Mouse (Mus musculus): ENCODE results near the gene Shroom1. TPM values are rescaled to one million over a fixed set of nuclear protein-coding genes. Genes with fewer than 3 reads are reported as not detected.
A peak's percentile ranks its signal among the peaks of the same experiment; 100 is the strongest.

Shroom1 gene
- polyA plus RNA-seq, 1 experiment = 0.07 TPM

DNA sequence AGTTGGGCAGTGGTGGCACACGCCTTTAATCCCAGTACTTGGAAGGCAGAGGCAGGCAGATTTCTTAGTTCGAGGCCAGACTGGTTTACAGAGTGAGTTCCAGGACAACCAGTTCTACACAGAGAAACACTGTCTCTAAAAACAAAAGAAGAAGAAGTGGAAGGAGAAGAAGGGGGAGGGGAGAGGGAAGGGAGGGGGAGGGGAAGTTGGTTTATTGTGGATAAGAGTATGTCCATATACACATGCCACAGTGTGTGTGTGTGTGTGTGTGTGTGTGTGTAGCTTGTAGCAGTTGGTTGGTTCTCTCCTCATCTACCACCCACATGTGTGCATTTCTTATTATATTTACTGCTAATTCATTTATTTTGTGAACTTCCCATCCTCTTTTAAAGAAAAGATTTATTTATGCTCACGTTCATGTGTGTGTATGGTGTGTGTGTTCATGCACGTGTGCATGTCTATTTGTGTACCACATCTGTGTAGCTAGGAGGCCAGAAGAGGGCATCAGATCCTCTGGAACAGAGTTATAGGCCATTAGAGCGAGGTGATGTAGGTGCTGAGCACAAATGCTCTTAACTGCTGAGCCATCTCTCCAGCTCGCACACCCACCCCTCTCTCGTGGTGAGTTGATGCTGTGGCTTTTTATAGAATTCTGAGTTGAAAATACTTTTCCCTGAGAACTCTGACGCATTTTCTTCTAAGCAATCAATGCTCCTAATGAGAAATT is 45.2 kb downstream of the Shroom1 start:
- Histone ChIP-seq H3K4me3 (replicated peaks) (peak overlapping the region; percentile 14), H3K27me3 (replicated peaks) (peaks cover 22% of the 10 kb centered on the region), H3K9me3 (peaks cover 13% of the 10 kb centered on the region), H3K36me3 (replicated peaks; ENCODE audit: low read length) (no peaks in the 10 kb centered on the region), H3K4me1 (peaks cover 74% of the 10 kb centered on the region)
- no peak for TF ChIP-seq GATA1 (IDR thresholded peaks at IDR 0.05; ENCODE audit: borderline replicate concordance, low read length)
- TF ChIP-seq FLI1 (IDR thresholded peaks at IDR 0.05; ENCODE audit: low read length) = no peak

DNA sequence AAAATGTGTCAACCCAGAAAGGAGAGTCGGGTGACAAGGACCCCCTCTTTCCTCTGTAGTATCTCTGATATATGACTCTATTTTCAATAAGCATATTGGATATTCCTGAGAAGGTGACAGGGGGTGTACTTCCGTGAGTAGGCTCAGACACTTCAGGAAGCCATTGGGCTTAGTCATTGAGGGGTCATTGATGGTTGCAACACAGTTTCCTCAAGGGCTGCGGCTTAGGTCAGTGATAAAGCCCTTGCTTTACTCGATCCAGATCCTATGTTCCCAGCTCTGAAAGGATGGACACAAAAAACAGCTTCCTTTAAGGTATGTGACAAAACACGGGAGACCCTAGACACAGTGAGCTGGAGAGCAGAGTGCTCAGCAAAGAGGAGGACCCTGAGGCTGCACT is 46.7 kb downstream of the Shroom1 start:
- peaks cover 77% of the 10 kb centered on the region for H3K4me1 ChIP-seq
- no peak overlapping the region for H3K4me3 ChIP-seq (replicated peaks)
- peaks cover 27% of the 10 kb centered on the region for H3K27me3 ChIP-seq (replicated peaks)
- H3K9me3 ChIP-seq = peaks cover 13% of the 10 kb centered on the region
- no peaks in the 10 kb centered on the region for H3K36me3 ChIP-seq (replicated peaks; ENCODE audit: low read length)
- TF ChIP-seq FLI1 (IDR thresholded peaks at IDR 0.05; ENCODE audit: low read length) (no peak), GATA1 (IDR thresholded peaks at IDR 0.05; ENCODE audit: borderline replicate concordance, low read length) (no peak)

GRCm38 (mm10) chr11:53504376-53504775 is 47.4 kb downstream of the Shroom1 start:
- Histone ChIP-seq H3K27me3 (replicated peaks) (peaks cover 26% of the 10 kb centered on the region), H3K4me1 (peaks cover 76% of the 10 kb centered on the region)

DNA sequence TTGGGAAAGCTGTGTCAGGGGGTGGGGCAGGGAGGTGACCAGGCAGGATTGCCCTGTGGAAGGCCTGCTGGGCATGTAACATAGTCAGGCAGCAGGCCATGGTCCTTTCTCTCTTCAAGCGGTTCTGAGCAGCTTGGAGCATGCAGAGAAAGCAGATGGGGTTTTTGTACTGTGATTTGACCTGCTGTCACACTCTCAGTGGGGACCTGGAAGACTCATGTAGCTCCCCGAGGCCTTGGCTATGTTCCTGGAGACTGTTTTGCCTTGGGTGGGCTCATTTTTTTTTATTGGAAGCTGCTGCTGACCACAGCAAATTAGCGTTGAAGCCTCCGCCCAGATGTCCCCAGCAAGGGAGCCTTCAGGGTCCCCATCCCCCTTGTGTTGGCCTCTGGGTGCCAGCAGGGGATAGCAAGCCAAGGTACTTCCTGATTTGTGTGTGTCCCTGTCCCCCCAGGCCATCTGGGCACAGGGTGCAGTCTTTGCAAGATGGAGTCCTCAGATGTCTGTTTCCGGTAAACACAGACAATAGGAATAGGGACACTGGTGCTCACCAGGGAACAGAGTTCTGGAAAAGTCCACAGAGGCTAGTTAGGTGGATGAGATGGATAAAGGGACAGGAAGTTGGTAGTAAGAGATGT is 48.1 kb downstream of the Shroom1 start:
- Histone ChIP-seq H3K36me3 (replicated peaks; ENCODE audit: low read length) (no peaks in the 10 kb centered on the region), H3K9me3 (peaks cover 4% of the 10 kb centered on the region), H3K4me3 (replicated peaks) (no peak overlapping the region), H3K27me3 (replicated peaks) (peaks cover 23% of the 10 kb centered on the region), H3K4me1 (peaks cover 73% of the 10 kb centered on the region)
- TF ChIP-seq FLI1 (IDR thresholded peaks at IDR 0.05; ENCODE audit: low read length) (no peak), GATA1 (IDR thresholded peaks at IDR 0.05; ENCODE audit: borderline replicate concordance, low read length) (no peak)

More at GRCm38 (mm10) chr11:53504376-53504775, 47.4 kb downstream of the Shroom1 start:
- H3K9me3 ChIP-seq = peaks cover 12% of the 10 kb centered on the region
- TF ChIP-seq FLI1 (IDR thresholded peaks at IDR 0.05; ENCODE audit: low read length) (no peak), GATA1 (IDR thresholded peaks at IDR 0.05; ENCODE audit: borderline replicate concordance, low read length) (no peak)
- H3K4me3 ChIP-seq (replicated peaks) = no peak overlapping the region
- no peaks in the 10 kb centered on the region for H3K36me3 ChIP-seq (replicated peaks; ENCODE audit: low read length)

- Histone ChIP-seq H3K4me1 (peaks cover 54% of the 10 kb centered on the region), H3K36me3 (replicated peaks; ENCODE audit: low read length) (no peaks in the 10 kb centered on the region), H3K4me3 (replicated peaks) (no peak overlapping the region), H3K27me3 (replicated peaks) (peaks cover 22% of the 10 kb centered on the region), H3K9me3 (peaks cover 4% of the 10 kb centered on the region; the same call in 1 of the 2 replicates)
- no peak for TF ChIP-seq GATA1 (IDR thresholded peaks at IDR 0.05; ENCODE audit: borderline replicate concordance, low read length)
- TF ChIP-seq FLI1 (IDR thresholded peaks at IDR 0.05; ENCODE audit: low read length) = no peak
Observed at GRCm38 (mm10) chr11:53507098-53507805, 50.2 kb downstream of the Shroom1 start.

DNA sequence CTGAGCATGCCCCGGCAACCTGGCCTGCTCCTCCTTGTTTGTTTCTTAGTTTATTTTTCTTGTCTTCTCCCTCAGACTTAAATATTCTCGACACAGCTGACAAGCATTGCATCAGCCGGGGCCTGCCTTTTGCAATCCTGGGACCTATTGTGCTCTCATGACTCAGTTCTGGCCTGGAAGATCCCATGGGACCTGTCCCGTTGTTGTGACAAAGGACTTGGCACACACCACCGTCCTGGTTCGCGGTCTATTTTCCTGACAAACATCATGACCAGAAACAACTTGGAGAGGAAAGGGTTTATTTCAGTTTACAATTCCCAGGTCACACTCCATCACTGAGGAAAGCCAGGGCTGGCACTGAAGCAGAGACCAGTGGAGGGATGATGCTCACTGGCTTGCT is 51.1 kb downstream of the Shroom1 start:
- Histone ChIP-seq H3K9me3 (peaks cover 4% of the 10 kb centered on the region; the same call in 1 of the 2 replicates), H3K36me3 (replicated peaks; ENCODE audit: low read length) (no peaks in the 10 kb centered on the region), H3K4me3 (replicated peaks) (no peak overlapping the region), H3K27me3 (replicated peaks) (peaks cover 23% of the 10 kb centered on the region), H3K4me1 (peaks cover 45% of the 10 kb centered on the region)
- TF ChIP-seq FLI1 (IDR thresholded peaks at IDR 0.05; ENCODE audit: low read length) = no peak
- no peak for TF ChIP-seq GATA1 (IDR thresholded peaks at IDR 0.05; ENCODE audit: borderline replicate concordance, low read length)

GRCm38 (mm10) chr11:53508591-53508990 is 51.6 kb downstream of the Shroom1 start:
- TF ChIP-seq FLI1 (IDR thresholded peaks at IDR 0.05; ENCODE audit: low read length) = no peak
- TF ChIP-seq GATA1 (IDR thresholded peaks at IDR 0.05; ENCODE audit: borderline replicate concordance, low read length) = no peak
- Histone ChIP-seq H3K36me3 (replicated peaks; ENCODE audit: low read length) (no peaks in the 10 kb centered on the region), H3K4me3 (replicated peaks) (no peak overlapping the region), H3K9me3 (peaks cover 4% of the 10 kb centered on the region; the same call in 1 of the 2 replicates), H3K4me1 (peaks cover 41% of the 10 kb centered on the region), H3K27me3 (replicated peaks) (peaks cover 23% of the 10 kb centered on the region)

DNA sequence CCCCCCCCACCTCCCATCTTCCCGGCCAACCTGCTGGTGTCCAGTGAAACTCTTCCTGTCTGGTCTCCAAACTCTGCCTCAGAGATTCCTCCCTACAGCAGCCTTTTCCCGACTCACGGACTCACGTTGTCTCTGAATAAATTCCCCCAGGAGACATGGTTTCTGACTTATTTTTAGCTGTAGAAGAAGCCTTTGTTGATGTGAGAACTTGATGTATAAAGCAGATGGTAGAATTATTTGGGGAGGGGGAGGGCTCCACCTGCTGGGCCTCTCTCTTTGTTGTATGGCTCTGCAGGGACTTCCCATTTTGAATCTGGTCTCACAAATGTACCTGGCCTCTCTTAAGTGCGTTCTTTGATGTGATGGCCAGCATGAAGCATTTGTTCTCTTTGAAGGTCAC is 53.3 kb downstream of the Shroom1 start:
- H3K36me3 ChIP-seq (replicated peaks; ENCODE audit: low read length) = no peaks in the 10 kb centered on the region
- peaks cover 4% of the 10 kb centered on the region; the same call in 1 of the 2 replicates for H3K9me3 ChIP-seq
- H3K4me3 ChIP-seq (replicated peaks) = no peak overlapping the region
- no peak for TF ChIP-seq GATA1 (IDR thresholded peaks at IDR 0.05; ENCODE audit: borderline replicate concordance, low read length)
- no peak for TF ChIP-seq FLI1 (IDR thresholded peaks at IDR 0.05; ENCODE audit: low read length)
- H3K4me1 ChIP-seq = peaks cover 23% of the 10 kb centered on the region
- H3K27me3 ChIP-seq (replicated peaks) = peaks cover 23% of the 10 kb centered on the region

GRCm38 (mm10) chr11:53516775-53517627 is 60.0 kb downstream of the Shroom1 start:
- Histone ChIP-seq H3K9me3 (no peaks in the 10 kb centered on the region), H3K4me1 (peaks cover 60% of the 10 kb centered on the region), H3K4me3 (replicated peaks) (peak overlapping the region; percentile 80), H3K36me3 (replicated peaks; ENCODE audit: low read length) (peaks cover 7% of the 10 kb centered on the region), H3K27me3 (replicated peaks) (peaks cover 2% of the 10 kb centered on the region)
- TF ChIP-seq FLI1 (IDR thresholded peaks at IDR 0.05; ENCODE audit: low read length) (no peak), GATA1 (IDR thresholded peaks at IDR 0.05; ENCODE audit: borderline replicate concordance, low read length) (no peak)

Other genes starting within 250 kb of the Shroom1 start
- gene Hspa4, start 156.7 kb upstream of the Shroom1 start, polyA plus RNA-seq (2012; ENCODE audit: insufficient read depth, low replicate concordance) = 16.7 and 34.7 TPM in 2 replicates
- gene Zcchc10, start 132.5 kb upstream of the Shroom1 start, polyA plus RNA-seq (2012; ENCODE audit: insufficient read depth, low replicate concordance) = 1.5 and 1.9 TPM in 2 replicates
- 1.2 and 2.3 TPM in 2 replicates for gene Aff4, start 106.4 kb upstream of the Shroom1 start, polyA plus RNA-seq (2012; ENCODE audit: insufficient read depth, low replicate concordance)
- not detected in 2 replicates for gene Leap2, start 34.0 kb upstream of the Shroom1 start, polyA plus RNA-seq (2012; ENCODE audit: insufficient read depth, low replicate concordance)
- 84.7 and 161 TPM in 2 replicates for gene Uqcrq, start 26.4 kb upstream of the Shroom1 start, polyA plus RNA-seq (2012; ENCODE audit: insufficient read depth, low replicate concordance)
- 0.77 TPM in 1 of 2 replicates, not detected in the other for gene Gdf9, start 26.2 kb upstream of the Shroom1 start, polyA plus RNA-seq (2012; ENCODE audit: insufficient read depth, low replicate concordance)
- gene Gm10447, start 95 bp upstream of the Shroom1 start, polyA plus RNA-seq (2012; ENCODE audit: insufficient read depth, low replicate concordance) = not detected in 2 replicates
- not detected in 2 replicates for gene Gm9837, start 13.3 kb downstream of the Shroom1 start, polyA plus RNA-seq (2012; ENCODE audit: insufficient read depth, low replicate concordance)
- gene Gm9945, start 23.0 kb downstream of the Shroom1 start, polyA plus RNA-seq (2012; ENCODE audit: insufficient read depth, low replicate concordance) = not detected in 2 replicates
- gene Sowaha, start 23.1 kb downstream of the Shroom1 start, polyA plus RNA-seq (2012; ENCODE audit: insufficient read depth, low replicate concordance) = not detected in 2 replicates
- 13.7 and 26.6 TPM in 2 replicates for gene Sept8, start 62.1 kb downstream of the Shroom1 start, polyA plus RNA-seq (2012; ENCODE audit: insufficient read depth, low replicate concordance)
- 1.6 and 5.8 TPM in 2 replicates for gene Kif3a, start 110.2 kb downstream of the Shroom1 start, polyA plus RNA-seq (2012; ENCODE audit: insufficient read depth, low replicate concordance)
- gene Il4, start 161.5 kb downstream of the Shroom1 start, polyA plus RNA-seq (2012; ENCODE audit: insufficient read depth, low replicate concordance) = not detected in 2 replicates
- 0.17 TPM in 1 of 2 replicates, not detected in the other for gene Il13, start 177.5 kb downstream of the Shroom1 start, polyA plus RNA-seq (2012; ENCODE audit: insufficient read depth, low replicate concordance)